Mouse (Mus musculus): Measurements from ENCODE around the gene Gm9857. TPM values are rescaled to one million over a fixed set of nuclear protein-coding genes. Genes with fewer than 3 reads are reported as not detected.

The Gm9857 gene
- total RNA-seq, 2 experiments from 2014 or later = not detected

Other genes with a start within 250 kb of the Gm9857 start
- gene Gpsm2, start 218.1 kb downstream of the Gm9857 start, total RNA-seq (2015) = 7.2 and 11.1 TPM in 2 replicates
- 11.7 and 16.3 TPM in 2 replicates for gene Gpsm2, start 218.1 kb downstream of the Gm9857 start, total RNA-seq (2017)
- 0.10 TPM in 1 of 2 replicates, not detected in the other for gene Aknad1, start 200.8 kb downstream of the Gm9857 start, total RNA-seq (2015)
- gene Aknad1, start 200.8 kb downstream of the Gm9857 start, total RNA-seq (2017) = 0.14 TPM in 1 of 2 replicates, not detected in the other
- 28.8 and 36.7 TPM in 2 replicates for gene Stxbp3, start 99.9 kb downstream of the Gm9857 start, total RNA-seq (2015)
- gene Stxbp3, start 99.9 kb downstream of the Gm9857 start, total RNA-seq (2017) = 18.0 and 26.9 TPM in 2 replicates
- gene Fndc7, start 50.4 kb downstream of the Gm9857 start, total RNA-seq (2015) = 0.07 TPM in 1 of 2 replicates, not detected in the other
- 0.25 TPM in 1 of 2 replicates, not detected in the other for gene Fndc7, start 50.4 kb downstream of the Gm9857 start, total RNA-seq (2017)
- gene Prpf38b, start 28.7 kb downstream of the Gm9857 start, total RNA-seq (2015) = 138 and 148 TPM in 2 replicates
- gene Prpf38b, start 28.7 kb downstream of the Gm9857 start, total RNA-seq (2017) = 235 and 313 TPM in 2 replicates
- 0.56 TPM in 1 of 2 replicates, not detected in the other for gene Henmt1, start 572 bp downstream of the Gm9857 start, total RNA-seq (2015)
- 0.64 TPM in 1 of 2 replicates, not detected in the other for gene Henmt1, start 572 bp downstream of the Gm9857 start, total RNA-seq (2017)
- gene Fam102b, start 87.2 kb upstream of the Gm9857 start, total RNA-seq (2015) = 26.6 and 27.6 TPM in 2 replicates
- 31.1 and 34.7 TPM in 2 replicates for gene Fam102b, start 87.2 kb upstream of the Gm9857 start, total RNA-seq (2017)
- not detected in 2 replicates for gene Slc25a54, start 140.0 kb upstream of the Gm9857 start, total RNA-seq (2015)
- gene Slc25a54, start 140.0 kb upstream of the Gm9857 start, total RNA-seq (2017) = not detected in 2 replicates
- 16.1 and 19.0 TPM in 2 replicates for gene Slc25a24, start 182.7 kb upstream of the Gm9857 start, total RNA-seq (2015)
- gene Slc25a24, start 182.7 kb upstream of the Gm9857 start, total RNA-seq (2017) = 15.5 and 17.2 TPM in 2 replicates

All from megakaryocyte progenitor cell, adult 5-6 weeks (primary cell).